Comparison of ENCODE assay signal across 24 mouse cellular contexts in genomic region chr1:91437573-91437972, GRCm38 (mm10). TPM values are rescaled to one million over a fixed set of nuclear protein-coding genes. Genes with fewer than 3 reads are reported as not detected.
A peak's percentile ranks its signal among the peaks of the same experiment; 100 is the strongest.
DNase-seq lines count a peak whose midpoint lies in the region; ATAC-seq lines count a peak whose summit lies in the region.
"Had no signal": no experiment of that assay in that cellular context is flagged by ENCODE, and none has a peak within 500 bp of the region (broad histone marks: within the 10 kb centered on the region; RNA-seq: fewer than 3 reads in every experiment).

No protein-coding gene starts in this region.

- H3K27ac ChIP-seq in liver, embryonic 16.5 days (ENCODE audit: low read length), result no peak overlapping the region
- peak overlapping the region; percentile 91; the same call in 1 of the 2 replicates for H3K27ac ChIP-seq in lung, embryonic 15.5 days
- H3K27ac ChIP-seq: embryonic facial prominence, embryonic 10.5 days; hindbrain, embryonic 12.5 days; liver, embryonic 14.5 days; midbrain, embryonic 12.5 days had no signal

- peak; percentile 69 for DNase-seq in adrenal gland, postnatal 14 days
- no peak for DNase-seq in adrenal gland, postnatal 4 days (ENCODE audit: low spot score in 2 of 2)
- no peak for DNase-seq in liver
- no peak for DNase-seq in cerebellum, adult 8-10 months
- no peak for DNase-seq in layer of hippocampus, adult 18-20 months (ENCODE audit: low spot score in 2 of 2)
- DNase-seq: cerebellum, postnatal 25 days; forebrain, postnatal 0 days; gastrocnemius, postnatal 10 days; kidney, postnatal 4 days; layer of hippocampus, postnatal 36 days; right cerebral cortex, postnatal 4 days; thymus, adult 2 months had no signal

- no peaks in the 10 kb centered on the region for H3K9me3 ChIP-seq in liver, embryonic 16.5 days (replicated peaks; ENCODE audit: control insufficient read depth, low read length)
- no peaks in the 10 kb centered on the region for H3K9me3 ChIP-seq in lung, embryonic 15.5 days
- H3K9me3 ChIP-seq: embryonic facial prominence, embryonic 10.5 days; hindbrain, embryonic 12.5 days; midbrain, embryonic 12.5 days had no signal

- 68% methylated on average over 7 of the region's 7 CpGs for WGBS in liver, embryonic 16.5 days (ENCODE audit: insufficient replicate concordance)
- 85% methylated on average over 7 of the region's 7 CpGs for WGBS in lung, embryonic 15.5 days

- no peak overlapping the region for H3K4me2 ChIP-seq in liver, embryonic 16.5 days (ENCODE audit: low read depth, low read length)
- no peak overlapping the region for H3K4me2 ChIP-seq in lung, embryonic 15.5 days
- H3K4me2 ChIP-seq: heart, embryonic 11.5 days; hindbrain, embryonic 12.5 days; midbrain, embryonic 12.5 days had no signal

- no peaks in the 10 kb centered on the region; the same call in 1 of the 2 replicates for H3K36me3 ChIP-seq in liver, embryonic 16.5 days (ENCODE audit: control insufficient read depth, insufficient read depth)
- H3K36me3 ChIP-seq in lung, embryonic 15.5 days, result peaks cover 46% of the 10 kb centered on the region
- H3K36me3 ChIP-seq: embryonic facial prominence, embryonic 10.5 days; midbrain, embryonic 12.5 days had no signal

- H3K4me1 ChIP-seq in liver, embryonic 16.5 days (ENCODE audit: control insufficient read depth, low read depth, low read length), result no peaks in the 10 kb centered on the region; the same call in 1 of the 2 replicates
- peaks cover 24% of the 10 kb centered on the region for H3K4me1 ChIP-seq in lung, embryonic 15.5 days

- no peak overlapping the region for H3K4me3 ChIP-seq in liver, embryonic 16.5 days (ENCODE audit: low read depth, low read length)
- no peak overlapping the region for H3K4me3 ChIP-seq in lung, embryonic 15.5 days
- H3K4me3 ChIP-seq: embryonic facial prominence, embryonic 10.5 days; erythroblast, embryonic 14.5 days; hindbrain, embryonic 12.5 days; midbrain, embryonic 12.5 days; myocyte had no signal

- ATAC-seq in liver, embryonic 16.5 days (ENCODE audit: low read depth), result peak; percentile 38
- ATAC-seq in lung, embryonic 15.5 days (ENCODE audit: borderline replicate concordance, extremely low read depth, low FRiP score, low TSS enrichment), result no peak
- peak; percentile 18; the same call in 1 of the 2 replicates for ATAC-seq in neutrophil, adult 5-6 weeks (ENCODE audit: extremely low read depth, insufficient number of reproducible peaks, low FRiP score, poor library complexity, severe bottlenecking)
- ATAC-seq: forebrain, postnatal 0 days; intestine, postnatal 0 days; Patski had no signal

- H3K27me3 ChIP-seq in liver, embryonic 16.5 days (ENCODE audit: control insufficient read depth, insufficient read depth, low read depth, low read length), result no peaks in the 10 kb centered on the region
- H3K27me3 ChIP-seq in lung, embryonic 15.5 days, result no peaks in the 10 kb centered on the region
- H3K27me3 ChIP-seq: hindbrain, embryonic 12.5 days; midbrain, embryonic 12.5 days; Patski had no signal

- no peak overlapping the region for H3K9ac ChIP-seq in liver, embryonic 16.5 days (ENCODE audit: low read depth, low read length)
- no peak overlapping the region for H3K9ac ChIP-seq in lung, embryonic 15.5 days
- H3K9ac ChIP-seq: forebrain, postnatal 0 days; hindbrain, embryonic 12.5 days; liver, embryonic 14.5 days; midbrain, embryonic 12.5 days had no signal

RNA-seq across cellular contexts. Expression of gene Per2, which starts 21.6 kb away (rescaled TPM):
- total RNA-seq in adrenal gland, postnatal 14 days (2021), result 38.3 and 42.3 TPM in 2 replicates
- total RNA-seq in adrenal gland, postnatal 4 days (2021), result 10 to 100 TPM; 23.6 to 27.1 TPM
- 3.6 and 4.1 TPM in 2 replicates for polyA plus RNA-seq in liver, embryonic 16.5 days (2015; fragmentation: Nextera tagmentation; extraction: Ambion mirVana)
- polyA plus RNA-seq in lung, embryonic 15.5 days (2015; fragmentation: Nextera tagmentation; extraction: Ambion mirVana), result 8.2 and 11.4 TPM in 2 replicates
- 6.5 and 15.8 TPM in 2 replicates for total RNA-seq in neutrophil, adult 5-6 weeks (2017)
- 10 to 100 TPM; 32.2 to 35.2 TPM for total RNA-seq in layer of hippocampus, adult 18-20 months (2021)

RNA-seq across cellular contexts. Expression of gene Hes6, which starts 23.7 kb away (rescaled TPM):
- 182 and 223 TPM in 2 replicates for total RNA-seq in adrenal gland, postnatal 14 days (2021)
- 10 to 100 TPM; 56.0 to 71.0 TPM for total RNA-seq in adrenal gland, postnatal 4 days (2021)
- 18.6 and 19.7 TPM in 2 replicates for polyA plus RNA-seq in liver, embryonic 16.5 days (2015; fragmentation: Nextera tagmentation; extraction: Ambion mirVana)
- 85.4 and 91.3 TPM in 2 replicates for polyA plus RNA-seq in lung, embryonic 15.5 days (2015; fragmentation: Nextera tagmentation; extraction: Ambion mirVana)
- 19.1 and 25.7 TPM in 2 replicates for total RNA-seq in neutrophil, adult 5-6 weeks (2017)
- 10 to 100 TPM; 13.1 to 16.4 TPM for total RNA-seq in layer of hippocampus, adult 18-20 months (2021)

RNA-seq across cellular contexts. Expression of gene Ilkap, which starts 39.0 kb away (rescaled TPM):
- total RNA-seq in adrenal gland, postnatal 14 days (2021), result 99.4 and 110 TPM in 2 replicates
- total RNA-seq in adrenal gland, postnatal 4 days (2021), result 100 to 1,000 TPM; 104 TPM
- 57.6 and 63.2 TPM in 2 replicates for polyA plus RNA-seq in liver, embryonic 16.5 days (2015; fragmentation: Nextera tagmentation; extraction: Ambion mirVana)
- polyA plus RNA-seq in lung, embryonic 15.5 days (2015; fragmentation: Nextera tagmentation; extraction: Ambion mirVana), result 146 and 149 TPM in 2 replicates
- total RNA-seq in neutrophil, adult 5-6 weeks (2017), result 140 and 154 TPM in 2 replicates
- 10 to 100 TPM; 62.3 to 63.0 TPM for total RNA-seq in layer of hippocampus, adult 18-20 months (2021)

RNA-seq across cellular contexts. Expression of gene Traf3ip1, which starts 56.9 kb away (rescaled TPM):
- total RNA-seq in adrenal gland, postnatal 14 days (2021), result 12.3 and 12.6 TPM in 2 replicates
- 10 to 100 TPM; 10.5 to 12.6 TPM for total RNA-seq in adrenal gland, postnatal 4 days (2021)
- 1.5 and 2.0 TPM in 2 replicates for polyA plus RNA-seq in liver, embryonic 16.5 days (2015; fragmentation: Nextera tagmentation; extraction: Ambion mirVana)
- polyA plus RNA-seq in lung, embryonic 15.5 days (2015; fragmentation: Nextera tagmentation; extraction: Ambion mirVana), result 11.0 and 11.5 TPM in 2 replicates
- 7.2 and 8.4 TPM in 2 replicates for total RNA-seq in neutrophil, adult 5-6 weeks (2017)
- total RNA-seq in layer of hippocampus, adult 18-20 months (2021), result 10 to 100 TPM; 14.3 to 14.6 TPM
